ENCODE assay signal across 8 mouse cellular contexts in genomic region chr11:98788550-98789218, GRCm38 (mm10). TPM values are rescaled to one million over a fixed set of nuclear protein-coding genes. Genes with fewer than 3 reads are reported as not detected.
DNase-seq lines count a peak whose midpoint lies in the region; ATAC-seq and TF ChIP-seq lines count a peak whose summit lies in the region.

No protein-coding gene starts in this region.

- no peaks in the 10 kb centered on the region for H3K36me3 ChIP-seq in hindbrain, postnatal 0 days (ENCODE audit: insufficient read depth, low read length)

- H3K9ac ChIP-seq in hindbrain, postnatal 0 days (replicated peaks; ENCODE audit: low read length) = peak overlapping the region; percentile 28; the same call in 1 of the 2 replicates

- ATAC-seq in common myeloid progenitor, adult 5-6 weeks (replicated peaks; ENCODE audit: low read depth, poor library complexity, severe bottlenecking) = peak; percentile 86
- ATAC-seq in hindbrain, postnatal 0 days = peak; percentile 87

- peaks cover 19% of the 10 kb centered on the region; the same call in 1 of the 2 replicates for H3K4me1 ChIP-seq in hindbrain, postnatal 0 days (ENCODE audit: insufficient read depth, low read length)

- H3K27me3 ChIP-seq in hindbrain, postnatal 0 days (ENCODE audit: insufficient read depth, low read length) = no peaks in the 10 kb centered on the region

- intact Hi-C loops in gastrocnemius, adult 2 months (cut with DNase I) = loop anchor here (2.0 kb wide), 1 partner anchor 40 kb away; no protein-coding TSS in a partner anchor
- intact Hi-C loops in left cerebral cortex, postnatal 36 days (cut with DNase I) = loop anchor here (2.0 to 5.0 kb wide), 2 partner anchors 40 to 71 kb away; no protein-coding TSS in a partner anchor

- H3K9me3 ChIP-seq in hindbrain, postnatal 0 days (ENCODE audit: low read length) = no peaks in the 10 kb centered on the region

- 11% methylated on average over 18 of the region's 18 CpGs for WGBS in hindbrain, postnatal 0 days

- H3K27ac ChIP-seq in gastrocnemius, adult 2 months = peak overlapping the region; percentile 100
- H3K27ac ChIP-seq in hindbrain, postnatal 0 days = peak overlapping the region; percentile 78

- peak; percentile 89 for DNase-seq in layer of hippocampus, adult 11-12 months (ENCODE audit: low spot score)
- no peak for DNase-seq in layer of hippocampus, adult 9-10 months (ENCODE audit: low spot score)
- DNase-seq in gastrocnemius, adult 2 months = peak; percentile 92
- peak; percentile 95 for DNase-seq in hindbrain, postnatal 0 days (ENCODE audit: low spot score)
- peak; percentile 84 to 86 for DNase-seq in left cerebral cortex, postnatal 36 days (ENCODE audit: low spot score in 2 of 2)
- DNase-seq in mesoderm, embryonic 11.5 days (ENCODE audit: low read depth, low spot score) = peak; percentile 91
- peak; percentile 72 for DNase-seq in right cerebral cortex, postnatal 4 days

- peak; percentile 70 for TF ChIP-seq CTCF in gastrocnemius, adult 2 months (IDR thresholded peaks at IDR 0.05)
- TF ChIP-seq CTCF in hindbrain, postnatal 0 days (IDR thresholded peaks at IDR 0.05; ENCODE audit: low read depth) = peak; percentile 86

- peak overlapping the region; percentile 87 for H3K4me2 ChIP-seq in hindbrain, postnatal 0 days (ENCODE audit: low read depth, low read length)

- peak overlapping the region; percentile 83 for H3K4me3 ChIP-seq in gastrocnemius, adult 2 months
- peak overlapping the region; percentile 42 for H3K4me3 ChIP-seq in hindbrain, postnatal 0 days (ENCODE audit: low read length)

RNA-seq across cellular contexts. Expression of gene Msl1, which starts 6.6 kb away (rescaled TPM):
- total RNA-seq in common myeloid progenitor, adult 5-6 weeks (2017) = 72.8 and 88.2 TPM in 2 replicates
- 10 to 100 TPM; 51.8 to 69.4 TPM for total RNA-seq in gastrocnemius, adult 2 months (2021)
- total RNA-seq in hindbrain, postnatal 0 days (2014; rRNA removed) = 77.7 and 94.3 TPM in 2 replicates
- 25.0 and 25.4 TPM in 2 replicates for polyA plus RNA-seq in hindbrain, postnatal 0 days (2015; fragmentation: Nextera tagmentation; extraction: Ambion mirVana)
- 100 to 1,000 TPM; 169 to 193 TPM for total RNA-seq in left cerebral cortex, postnatal 36 days (2021)

RNA-seq across cellular contexts. Expression of gene Nr1d1, which starts 13.6 kb away (rescaled TPM):
- 0.58 and 1.6 TPM in 2 replicates for total RNA-seq in common myeloid progenitor, adult 5-6 weeks (2017)
- 100 to 1,000 TPM in 1 of 2 experiments, 10 to 100 TPM in 1; 56.3 to 152 TPM for total RNA-seq in gastrocnemius, adult 2 months (2021)
- total RNA-seq in hindbrain, postnatal 0 days (2014; rRNA removed) = 7.5 and 8.6 TPM in 2 replicates
- polyA plus RNA-seq in hindbrain, postnatal 0 days (2015; fragmentation: Nextera tagmentation; extraction: Ambion mirVana) = 10.2 and 13.5 TPM in 2 replicates
- total RNA-seq in left cerebral cortex, postnatal 36 days (2021) = 100 to 1,000 TPM; 117 to 141 TPM

RNA-seq across cellular contexts. Expression of gene Casc3, which starts 16.0 kb away (rescaled TPM):
- 39.5 and 46.5 TPM in 2 replicates for total RNA-seq in common myeloid progenitor, adult 5-6 weeks (2017)
- 10 to 100 TPM; 17.4 to 21.9 TPM for total RNA-seq in gastrocnemius, adult 2 months (2021)
- total RNA-seq in hindbrain, postnatal 0 days (2014; rRNA removed) = 24.4 and 74.0 TPM in 2 replicates
- 35.4 and 35.7 TPM in 2 replicates for polyA plus RNA-seq in hindbrain, postnatal 0 days (2015; fragmentation: Nextera tagmentation; extraction: Ambion mirVana)
- 10 to 100 TPM; 46.7 to 63.5 TPM for total RNA-seq in left cerebral cortex, postnatal 36 days (2021)

RNA-seq across cellular contexts. Expression of gene Rapgefl1, which starts 47.9 kb away (rescaled TPM):
- total RNA-seq in common myeloid progenitor, adult 5-6 weeks (2017) = 0.53 and 0.64 TPM in 2 replicates
- total RNA-seq in gastrocnemius, adult 2 months (2021) = under 1 TPM; 0.22 to 0.26 TPM
- total RNA-seq in hindbrain, postnatal 0 days (2014; rRNA removed) = 29.5 and 44.1 TPM in 2 replicates
- 11.0 TPM in 2 replicates for polyA plus RNA-seq in hindbrain, postnatal 0 days (2015; fragmentation: Nextera tagmentation; extraction: Ambion mirVana)
- 100 to 1,000 TPM; 139 to 161 TPM for total RNA-seq in left cerebral cortex, postnatal 36 days (2021)

RNA-seq across cellular contexts. Expression of gene Thra, which starts 48.2 kb away (rescaled TPM):
- total RNA-seq in common myeloid progenitor, adult 5-6 weeks (2017) = 23.6 and 33.2 TPM in 2 replicates
- 10 to 100 TPM; 78.8 to 96.8 TPM for total RNA-seq in gastrocnemius, adult 2 months (2021)
- 725 and 812 TPM in 2 replicates for total RNA-seq in hindbrain, postnatal 0 days (2014; rRNA removed)
- 160 TPM in 2 replicates for polyA plus RNA-seq in hindbrain, postnatal 0 days (2015; fragmentation: Nextera tagmentation; extraction: Ambion mirVana)
- 100 to 1,000 TPM; 718 to 779 TPM for total RNA-seq in left cerebral cortex, postnatal 36 days (2021)
